Mouse (Mus musculus) CH12.LX (cell line): ENCODE measurements around the gene Dntt. TPM values are rescaled to one million over a fixed set of nuclear protein-coding genes. Genes with fewer than 3 reads are reported as not detected.

Experiments used
- DNase-seq: peaks from one replicate; pipeline ENCODE4 v3.0.0-alpha.2; 2013; ENCODE audit errors: extremely low read depth
- H3K27ac ChIP-seq: 2 replicates; pipeline ENCODE4 v1.5.1; 2012; ENCODE audit warnings: low read depth, mild to moderate bottlenecking, control low read depth, moderate library complexity; ENCODE audit not compliant: insufficient read depth
- H3K27me3 ChIP-seq: replicated peaks from 2 replicates; pipeline ENCODE3; 2012; ENCODE audit warnings: inconsistent platforms
- H3K36me3 ChIP-seq, 2 experiments: replicated peaks in 1 of 2; 2 replicates each; pipeline versions ENCODE3 to v1.6.1; 2012; ENCODE audit warnings: inconsistent platforms in 1 of 2, low read length in 1 of 2, mild to moderate bottlenecking in 1 of 2, mixed read lengths in 1 of 2, moderate library complexity in 1 of 2; ENCODE audit not compliant: control insufficient read depth in 1 of 2, insufficient read depth in 1 of 2
- H3K4me1 ChIP-seq, 2 experiments: 2 replicates each; pipeline ENCODE4 v1.6.1; 2012; ENCODE audit warnings: inconsistent platforms in 1 of 2, moderate library complexity in 1 of 2; ENCODE audit not compliant: insufficient read depth in 2 of 2, control insufficient read depth in 1 of 2
- H3K4me2 ChIP-seq: 2 replicates; pipeline ENCODE4 v1.6.1; 2012; ENCODE audit warnings: low read depth, mild to moderate bottlenecking, control low read depth; ENCODE audit not compliant: poor library complexity, insufficient read depth, severe bottlenecking
- H3K4me3 ChIP-seq, 3 experiments: fragments of 150-350 bp in 1 of 3; sonication (generic) in 1 of 3; replicated peaks in 1 of 3; 2 replicates each; pipeline versions ENCODE3 to v1.5.1; 2011 to 2012; ENCODE audit warnings: low read depth in 2 of 3, low read length in 2 of 3, mild to moderate bottlenecking in 2 of 3, moderate library complexity in 2 of 3, control low read depth in 1 of 3, improper control_type of control experiment in 1 of 3, inconsistent platforms in 1 of 3, mixed read lengths in 1 of 3; ENCODE audit not compliant: poor library complexity in 1 of 3
- H3K79me2 ChIP-seq: replicated peaks from 2 replicates; pipeline ENCODE4 v1.6.1; 2012; ENCODE audit warnings: mild to moderate bottlenecking, moderate library complexity; ENCODE audit not compliant: control insufficient read depth, poor library complexity, insufficient read depth, severe bottlenecking; ENCODE audit errors: extremely low read depth
- H3K9ac ChIP-seq: 2 replicates; pipeline ENCODE4 v1.6.1; 2012; ENCODE audit warnings: low read depth, mild to moderate bottlenecking, control low read depth, moderate library complexity; ENCODE audit not compliant: insufficient read depth
- H3K9me3 ChIP-seq: replicated peaks from 2 replicates; pipeline ENCODE3; 2012; ENCODE audit warnings: low read length, inconsistent platforms, mixed read lengths
- CHD1 ChIP-seq: IDR thresholded peaks from 2 replicates; pipeline ENCODE4 v1.6.1; 2012; ENCODE audit warnings: low read depth, low read length, improper control_type of control experiment, inconsistent platforms
- CTCF ChIP-seq, 2 experiments: IDR thresholded peaks in 1 of 2; conservative IDR thresholded peaks in 1 of 2; 2 replicates each; pipeline ENCODE4 v1.5.1; 2011 to 2012; ENCODE audit warnings: low read depth in 2 of 2, low read length in 2 of 2, improper control_type of control experiment in 1 of 2, inconsistent platforms in 1 of 2, mild to moderate bottlenecking in 1 of 2, moderate library complexity in 1 of 2
- ELF1 ChIP-seq: IDR thresholded peaks from 2 replicates; pipeline ENCODE4 v1.6.1; 2014; ENCODE audit warnings: low read depth, mild to moderate bottlenecking, inconsistent platforms, low read length, improper control_type of control experiment
- EP300 ChIP-seq: IDR thresholded peaks from 2 replicates; pipeline ENCODE4 v1.6.1; 2011; ENCODE audit warnings: low read length, improper control_type of control experiment
- GABPA ChIP-seq: IDR thresholded peaks from 2 replicates; pipeline ENCODE4 v1.6.1; 2012; ENCODE audit warnings: low read depth, low read length, improper control_type of control experiment, inconsistent platforms; ENCODE audit not compliant: insufficient replicate concordance
- IRF4 ChIP-seq: IDR thresholded peaks from 2 replicates; pipeline ENCODE4 v1.6.1; 2014; ENCODE audit warnings: low read depth, mild to moderate bottlenecking, inconsistent platforms, low read length, improper control_type of control experiment
- JUND ChIP-seq: conservative IDR thresholded peaks from 2 replicates; pipeline ENCODE4 v1.6.1; 2011; ENCODE audit warnings: low read depth, low read length, improper control_type of control experiment
- MAFK ChIP-seq: IDR thresholded peaks from 2 replicates; pipeline ENCODE4 v1.6.1; 2011; ENCODE audit warnings: low read length, improper control_type of control experiment; ENCODE audit not compliant: insufficient replicate concordance
- MAZ ChIP-seq: IDR thresholded peaks from 2 replicates; pipeline ENCODE4 v1.6.1; 2012; ENCODE audit warnings: low read depth, mild to moderate bottlenecking, inconsistent platforms, low read length, improper control_type of control experiment, moderate library complexity
- NELFE ChIP-seq: IDR thresholded peaks from 2 replicates; pipeline ENCODE4 v1.6.1; 2011; ENCODE audit warnings: low read depth, low read length, improper control_type of control experiment
- RAD21 ChIP-seq: IDR thresholded peaks from 2 replicates; pipeline ENCODE4 v1.6.1; 2011; ENCODE audit warnings: low read depth, mild to moderate bottlenecking, low read length, improper control_type of control experiment, moderate library complexity
- SMC3 ChIP-seq: IDR thresholded peaks from 2 replicates; pipeline ENCODE4 v1.6.1; 2011; ENCODE audit warnings: low read depth, low read length, improper control_type of control experiment
- TBP ChIP-seq: conservative IDR thresholded peaks from 2 replicates; pipeline ENCODE4 v1.6.1; 2011; ENCODE audit warnings: low read depth, low read length, improper control_type of control experiment
- UBTF ChIP-seq: IDR thresholded peaks from 2 replicates; pipeline ENCODE4 v1.6.1; 2012; ENCODE audit warnings: low read depth, mild to moderate bottlenecking, inconsistent platforms, low read length, improper control_type of control experiment, moderate library complexity
- USF2 ChIP-seq: conservative IDR thresholded peaks from 2 replicates; pipeline ENCODE4 v1.6.1; 2011; ENCODE audit warnings: low read depth, low read length, improper control_type of control experiment
- ZKSCAN1 ChIP-seq: IDR thresholded peaks from 2 replicates; pipeline ENCODE4 v1.6.1; 2012; ENCODE audit warnings: low read depth, inconsistent platforms, low read length, improper control_type of control experiment, borderline replicate concordance
- ZMIZ1 ChIP-seq: IDR thresholded peaks from 2 replicates; pipeline ENCODE4 v1.6.1; 2012; ENCODE audit warnings: low read depth, mild to moderate bottlenecking, inconsistent platforms, low read length, improper control_type of control experiment
- ZNF384 ChIP-seq: IDR thresholded peaks from 2 replicates; pipeline ENCODE4 v1.6.1; 2012; ENCODE audit warnings: low read depth, low read length, improper control_type of control experiment, inconsistent platforms
- dilution Hi-C: fragments of 300-500 bp; cut with MboI; formaldehyde crosslinking; loops from 2 replicates; pipeline ENCODE4 v1.14.3; 2020; ENCODE audit warnings: low sequenced_read_pairs; ENCODE audit not compliant: extremely low pct_unique_long_range_greater_than_20kb, extremely low pct_ligation_motif_present
- in situ Hi-C: fragments of 300-500 bp; cut with MboI; formaldehyde crosslinking; loops from 3 replicates; pipeline ENCODE4 v1.14.3; 2019; ENCODE audit warnings: low sequenced_read_pairs, low pct_ligation_motif_present, low pct_unique_long_range_greater_than_20kb, mixed read lengths
- polyA plus RNA-seq: library from polyadenylated mRNA; unstranded; fragments of >175 nt; gene quantifications from 2 replicates; pipeline ENCODE4 v1.2.1, GENCODE M21; 2012; ENCODE audit warnings: low read depth; ENCODE audit not compliant: insufficient read length
- total RNA-seq, 2 experiments: library from RNA; depleted of rRNA; stranded (reverse); fragments of 300-350 nt in 1 of 2; fragments of >200 nt in 1 of 2; gene quantifications; 2 replicates each; pipeline ENCODE4 v1.2.3; 2012 to 2014

Dntt gene
- total and polyA plus RNA-seq, 3 experiments = 0.13 TPM; not detected in 2

DNA sequence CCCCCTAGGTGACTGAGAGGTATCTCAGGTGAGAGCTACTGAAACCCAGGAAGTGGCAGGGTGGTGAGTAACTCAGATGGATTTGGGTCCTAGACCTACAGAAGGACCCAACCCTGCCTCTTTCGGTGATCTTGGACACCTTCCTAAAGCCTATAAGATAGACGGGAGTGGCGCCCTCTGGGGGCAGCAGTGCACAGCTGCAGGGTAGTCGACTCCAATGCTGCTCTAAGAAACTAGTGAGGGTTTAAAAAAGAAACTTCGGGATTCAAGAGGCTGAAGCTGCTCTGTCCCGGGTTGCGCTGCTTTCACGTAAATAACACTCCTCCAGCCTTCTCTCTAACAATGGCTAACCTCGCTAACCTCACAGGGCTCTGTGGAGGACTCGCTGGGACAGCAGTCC lies 24.5 kb downstream of the Dntt start:
- TF ChIP-seq USF2 = no peak
- TF ChIP-seq SMC3 = peak; percentile 86
- no peak for TF ChIP-seq TBP
- peak; percentile 65 for TF ChIP-seq RAD21
- no peak for TF ChIP-seq MAZ
- TF ChIP-seq UBTF = no peak
- TF ChIP-seq MAFK = no peak
- TF ChIP-seq ELF1 = no peak
- no peak for TF ChIP-seq ZMIZ1
- TF ChIP-seq GABPA = no peak
- peak; percentile 80 to 92 for TF ChIP-seq CTCF (conservative IDR thresholded peaks at IDR 0.05 in 1 of 2, IDR thresholded peaks at IDR 0.05 in 1 of 2; ENCODE audit: low read depth in 2 of 2, low read length in 2 of 2)
- no peak for TF ChIP-seq CHD1
- no peak for TF ChIP-seq ZNF384
- TF ChIP-seq, all 38 proteins: peak for 3
- Histone ChIP-seq H3K9me3 (no peaks in the 10 kb centered on the region), H3K4me1 (peaks cover 11 to 20% of the 10 kb centered on the region in 2 experiments), H3K27me3 (no peaks in the 10 kb centered on the region), H3K4me3 (no peak overlapping the region), H3K36me3 (no peaks in the 10 kb centered on the region), H3K4me2 (no peak overlapping the region), H3K27ac (no peak overlapping the region), H3K9ac (no peak overlapping the region), H3K79me2 (no peaks in the 10 kb centered on the region)
- in situ Hi-C loops = no loop called here
- DNase-seq = peak; percentile 73
- dilution Hi-C loops = no loop called here

DNA sequence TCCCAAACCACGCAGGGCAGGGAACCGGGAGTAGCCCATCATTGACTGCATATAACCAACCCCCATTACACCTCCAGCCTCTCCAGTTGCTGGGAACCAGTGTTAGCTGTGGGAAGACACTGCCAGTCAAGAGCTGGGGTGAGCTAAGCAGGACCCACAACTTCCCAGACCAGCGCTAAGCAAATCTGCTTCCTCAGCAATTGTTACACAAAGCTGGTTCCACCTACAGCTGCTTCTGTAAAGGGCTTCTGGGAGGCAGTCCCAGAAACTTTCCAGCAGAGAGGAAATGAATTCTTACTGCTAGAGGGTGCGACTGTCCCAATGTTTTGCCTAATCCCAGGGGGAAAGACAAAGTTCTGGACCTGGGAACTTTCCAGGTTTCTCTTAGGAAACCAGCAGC lies 25.6 kb downstream of the Dntt start:
- Histone ChIP-seq H3K4me1 (peaks cover 11 to 20% of the 10 kb centered on the region in 2 experiments), H3K4me2 (no peak overlapping the region), H3K27ac (no peak overlapping the region), H3K4me3 (no peak overlapping the region), H3K9ac (no peak overlapping the region), H3K9me3 (no peaks in the 10 kb centered on the region), H3K27me3 (no peaks in the 10 kb centered on the region), H3K79me2 (no peaks in the 10 kb centered on the region), H3K36me3 (no peaks in the 10 kb centered on the region)
- peak; percentile 52; the same call in 1 of the 2 replicates for TF ChIP-seq MAFK
- TF ChIP-seq ZKSCAN1 = no peak
- DNase-seq = no peak
- in situ Hi-C loops (no loop called here), dilution Hi-C loops (no loop called here)

DNA sequence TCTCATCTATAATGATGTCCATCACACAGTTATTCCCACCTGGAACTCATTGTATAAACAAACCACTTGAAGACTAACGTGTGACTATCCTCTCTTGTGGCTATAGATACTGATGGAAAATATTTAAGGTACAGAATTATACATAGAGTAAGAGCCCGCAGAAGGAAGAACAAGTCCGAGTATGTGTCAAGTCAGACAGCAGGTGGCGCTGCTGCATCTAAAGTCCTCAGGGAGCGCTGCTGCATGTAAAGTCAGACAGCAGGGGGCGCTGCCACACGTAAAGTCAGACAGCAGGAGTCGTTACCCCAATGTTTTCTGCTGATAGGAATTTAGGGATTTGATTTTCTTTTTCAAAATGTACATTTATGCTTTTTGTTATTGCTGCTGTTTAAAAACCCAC lies 42.4 kb downstream of the Dntt start:
- no peak overlapping the region for H3K4me3 ChIP-seq
- H3K36me3 ChIP-seq = no peaks in the 10 kb centered on the region
- no peaks in the 10 kb centered on the region for H3K79me2 ChIP-seq
- peaks cover 6% of the 10 kb centered on the region for H3K27me3 ChIP-seq
- TF ChIP-seq CTCF (conservative IDR thresholded peaks at IDR 0.05 in 1 of 2, IDR thresholded peaks at IDR 0.05 in 1 of 2; ENCODE audit: low read depth in 2 of 2, low read length in 2 of 2) (peak; percentile 93 to 100), SMC3 (peak; percentile 73), JUND (peak; percentile 47; the same call in 1 of the 2 replicates), MAZ (no peak), RAD21 (peak; percentile 78), IRF4 (0 out of 2 replicates have a peak, but pooled peaks have one; percentile 17), EP300 (no peak), NELFE (peak; percentile 72; the same call in 1 of the 2 replicates)
- H3K9me3 ChIP-seq = no peaks in the 10 kb centered on the region
- no peaks in the 10 kb centered on the region for H3K4me1 ChIP-seq
- H3K9ac ChIP-seq = no peak overlapping the region
- H3K4me2 ChIP-seq = no peak overlapping the region
- peak; percentile 93 for DNase-seq
- dilution Hi-C loops = no loop called here
- no peak overlapping the region for H3K27ac ChIP-seq
- in situ Hi-C loops = no loop called here
